Mouse (Mus musculus) left cerebral cortex, postnatal 14 days (tissue): ENCODE data around the gene Ddx55. TPM values are rescaled to one million over a fixed set of nuclear protein-coding genes. Genes with fewer than 3 reads are reported as not detected.
A peak's percentile ranks its signal among the peaks of the same experiment; 100 is the strongest.

Source experiments
- DNase-seq, 2 experiments: peaks; one replicate each; pipeline ENCODE4 v3.0.0; 2021 to 2022; ENCODE audit warnings: low spot score in 2 of 2, mixed read lengths in 1 of 2
- intact Hi-C: fragments of 180-260 bp; cut with DNase I; formaldehyde crosslinking; loops from one replicate; pipeline ENCODE4 v1.15.1; 2025
- long read RNA-seq, 2 experiments: library from polyadenylated mRNA; stranded (forward); transcript quantifications; one replicate each; pipeline ENCODE4 v2.0.0; 2021
- total RNA-seq, 2 experiments: library from RNA; stranded (reverse); gene quantifications; 2 replicates each; pipeline ENCODE4 v1.2.3; 2021

The Ddx55 gene
- 10 to 100 TPM; 20.5 to 26.3 TPM for total RNA-seq
- long read RNA-seq, experiment 1, transcript Ddx55-201 (14 exons, 2,799 nt): major isoform, 21 of 34 reads
- long read RNA-seq, experiment 1, partial matches to known transcripts: 4 of 34 reads
- long read RNA-seq, experiment 1, other reads (novel, unspliced or antisense): 9 of 34 reads
- long read RNA-seq, experiment 2, transcript Ddx55-201 (14 exons, 2,799 nt): major isoform, 15 of 29 reads
- long read RNA-seq, experiment 2, partial matches to known transcripts: 7 of 29 reads
- long read RNA-seq, experiment 2, other reads (novel, unspliced or antisense): 7 of 29 reads

GRCm38 (mm10) chr5:124552558-124553307, at the start of gene Ddx55:
Ddx55 (plus strand) TSS chr5:124552864.
- intact Hi-C loops: no loop called here
- peak; percentile 88 to 90 for DNase-seq

- peak; percentile 76 to 80 for DNase-seq
- intact Hi-C loops: no loop called here
Observed at GRCm38 (mm10) chr5:124503742-124504141, 48.9 kb upstream of the Ddx55 start.

- no peak for DNase-seq
- intact Hi-C loops: no loop called here
Observed at GRCm38 (mm10) chr5:124505235-124505634, 47.4 kb upstream of the Ddx55 start.

- no peak for DNase-seq
- intact Hi-C loops: no loop called here
Observed at GRCm38 (mm10) chr5:124506731-124507359, 45.8 kb upstream of the Ddx55 start.

- no peak for DNase-seq
- intact Hi-C loops: no loop called here
Observed at GRCm38 (mm10) chr5:124509200-124509599, 43.5 kb upstream of the Ddx55 start.

GRCm38 (mm10) chr5:124509742-124510237, 42.9 kb upstream of the Ddx55 start:
- intact Hi-C loops: no loop called here
- DNase-seq: no peak

- intact Hi-C loops: no loop called here
- DNase-seq: no peak
Observed at GRCm38 (mm10) chr5:124510536-124511050, 42.1 kb upstream of the Ddx55 start.

- intact Hi-C loops: no loop called here
- DNase-seq: no peak
Observed at GRCm38 (mm10) chr5:124515789-124516188, 36.9 kb upstream of the Ddx55 start.

- intact Hi-C loops: no loop called here
- DNase-seq: peak; percentile 79 to 89
Observed at GRCm38 (mm10) chr5:124518648-124519047, 34.0 kb upstream of the Ddx55 start.

- intact Hi-C loops: no loop called here
- no peak for DNase-seq
Observed at GRCm38 (mm10) chr5:124521588-124521987, 31.1 kb upstream of the Ddx55 start.

- intact Hi-C loops: no loop called here
- DNase-seq: no peak
Observed at GRCm38 (mm10) chr5:124523032-124523431, 29.6 kb upstream of the Ddx55 start.

- intact Hi-C loops: no loop called here
Observed at GRCm38 (mm10) chr5:124524943-124525342, 27.7 kb upstream of the Ddx55 start.

GRCm38 (mm10) chr5:124528351-124528750, 24.3 kb upstream of the Ddx55 start:
- intact Hi-C loops: no loop called here
- DNase-seq: no peak

More at GRCm38 (mm10) chr5:124524943-124525342, 27.7 kb upstream of the Ddx55 start:
- no peak for DNase-seq

GRCm38 (mm10) chr5:124528791-124529190, 23.9 kb upstream of the Ddx55 start:
- intact Hi-C loops: no loop called here
- no peak for DNase-seq

- intact Hi-C loops: no loop called here
Observed at GRCm38 (mm10) chr5:124529191-124529651, 23.4 kb upstream of the Ddx55 start.

GRCm38 (mm10) chr5:124529697-124530096, 23.0 kb upstream of the Ddx55 start:
- intact Hi-C loops: loop anchor here (5.0 kb wide), 1 partner anchor 47 kb away; the partner anchor contains the start of gene Snrnp35

More at GRCm38 (mm10) chr5:124529191-124529651, 23.4 kb upstream of the Ddx55 start:
- no peak for DNase-seq

GRCm38 (mm10) chr5:124530655-124531582, 21.7 kb upstream of the Ddx55 start, which contains the start of gene Rilpl1:
Rilpl1 (minus strand) TSS chr5:124531391.
- intact Hi-C loops: loop anchor here (5.0 kb wide), 1 partner anchor 49 kb away; the partner anchor contains the start of gene Snrnp35
- peak; percentile 51 to 76 for DNase-seq

More at GRCm38 (mm10) chr5:124529697-124530096, 23.0 kb upstream of the Ddx55 start:
- DNase-seq: no peak

- intact Hi-C loops: loop anchor here (5.0 kb wide), 1 partner anchor 49 kb away; the partner anchor contains the start of gene Snrnp35
- no peak for DNase-seq
Observed at GRCm38 (mm10) chr5:124531583-124531930, 21.1 kb upstream of the Ddx55 start.
